Mouse (Mus musculus) CH12.LX (cell line): ENCODE measurements around the gene Cib1. TPM values are rescaled to one million over a fixed set of nuclear protein-coding genes. Genes with fewer than 3 reads are reported as not detected.

Experiments used
- DNase-seq: peaks from one replicate; pipeline ENCODE4 v3.0.0-alpha.2; 2013; ENCODE audit errors: extremely low read depth
- H3K27ac ChIP-seq: 2 replicates; pipeline ENCODE4 v1.5.1; 2012; ENCODE audit warnings: low read depth, mild to moderate bottlenecking, control low read depth, moderate library complexity; ENCODE audit not compliant: insufficient read depth
- H3K27me3 ChIP-seq: replicated peaks from 2 replicates; pipeline ENCODE3; 2012; ENCODE audit warnings: inconsistent platforms
- H3K36me3 ChIP-seq, 2 experiments: replicated peaks in 1 of 2; 2 replicates each; pipeline versions ENCODE3 to v1.6.1; 2012; ENCODE audit warnings: inconsistent platforms in 1 of 2, low read length in 1 of 2, mild to moderate bottlenecking in 1 of 2, mixed read lengths in 1 of 2, moderate library complexity in 1 of 2; ENCODE audit not compliant: control insufficient read depth in 1 of 2, insufficient read depth in 1 of 2
- H3K4me1 ChIP-seq, 2 experiments: 2 replicates each; pipeline ENCODE4 v1.6.1; 2012; ENCODE audit warnings: inconsistent platforms in 1 of 2, moderate library complexity in 1 of 2; ENCODE audit not compliant: insufficient read depth in 2 of 2, control insufficient read depth in 1 of 2
- H3K4me2 ChIP-seq: 2 replicates; pipeline ENCODE4 v1.6.1; 2012; ENCODE audit warnings: low read depth, mild to moderate bottlenecking, control low read depth; ENCODE audit not compliant: poor library complexity, insufficient read depth, severe bottlenecking
- H3K4me3 ChIP-seq, 3 experiments: fragments of 150-350 bp in 1 of 3; sonication (generic) in 1 of 3; replicated peaks in 1 of 3; 2 replicates each; pipeline versions ENCODE3 to v1.5.1; 2011 to 2012; ENCODE audit warnings: low read depth in 2 of 3, low read length in 2 of 3, mild to moderate bottlenecking in 2 of 3, moderate library complexity in 2 of 3, control low read depth in 1 of 3, improper control_type of control experiment in 1 of 3, inconsistent platforms in 1 of 3, mixed read lengths in 1 of 3; ENCODE audit not compliant: poor library complexity in 1 of 3
- H3K79me2 ChIP-seq: replicated peaks from 2 replicates; pipeline ENCODE4 v1.6.1; 2012; ENCODE audit warnings: mild to moderate bottlenecking, moderate library complexity; ENCODE audit not compliant: control insufficient read depth, poor library complexity, insufficient read depth, severe bottlenecking; ENCODE audit errors: extremely low read depth
- H3K9ac ChIP-seq: 2 replicates; pipeline ENCODE4 v1.6.1; 2012; ENCODE audit warnings: low read depth, mild to moderate bottlenecking, control low read depth, moderate library complexity; ENCODE audit not compliant: insufficient read depth
- H3K9me3 ChIP-seq: replicated peaks from 2 replicates; pipeline ENCODE3; 2012; ENCODE audit warnings: low read length, inconsistent platforms, mixed read lengths
- BHLHE40 ChIP-seq: IDR thresholded peaks from 2 replicates; pipeline ENCODE4 v1.6.1; 2011; ENCODE audit warnings: mild to moderate bottlenecking, low read depth, low read length, improper control_type of control experiment
- CHD1 ChIP-seq: IDR thresholded peaks from 2 replicates; pipeline ENCODE4 v1.6.1; 2012; ENCODE audit warnings: low read depth, low read length, improper control_type of control experiment, inconsistent platforms
- CTCF ChIP-seq, 2 experiments: IDR thresholded peaks in 1 of 2; conservative IDR thresholded peaks in 1 of 2; 2 replicates each; pipeline ENCODE4 v1.5.1; 2011 to 2012; ENCODE audit warnings: low read depth in 2 of 2, low read length in 2 of 2, improper control_type of control experiment in 1 of 2, inconsistent platforms in 1 of 2, mild to moderate bottlenecking in 1 of 2, moderate library complexity in 1 of 2
- E2F4 ChIP-seq: IDR thresholded peaks from 2 replicates; pipeline ENCODE4 v1.6.1; 2011; ENCODE audit warnings: low read depth, low read length, improper control_type of control experiment; ENCODE audit not compliant: insufficient replicate concordance
- ELF1 ChIP-seq: IDR thresholded peaks from 2 replicates; pipeline ENCODE4 v1.6.1; 2014; ENCODE audit warnings: low read depth, mild to moderate bottlenecking, inconsistent platforms, low read length, improper control_type of control experiment
- EP300 ChIP-seq: IDR thresholded peaks from 2 replicates; pipeline ENCODE4 v1.6.1; 2011; ENCODE audit warnings: low read length, improper control_type of control experiment
- ETS1 ChIP-seq: conservative IDR thresholded peaks from 2 replicates; pipeline ENCODE4 v1.6.1; 2012; ENCODE audit warnings: low read depth, mild to moderate bottlenecking, inconsistent platforms, low read length, improper control_type of control experiment, moderate library complexity
- GABPA ChIP-seq: IDR thresholded peaks from 2 replicates; pipeline ENCODE4 v1.6.1; 2012; ENCODE audit warnings: low read depth, low read length, improper control_type of control experiment, inconsistent platforms; ENCODE audit not compliant: insufficient replicate concordance
- IRF4 ChIP-seq: IDR thresholded peaks from 2 replicates; pipeline ENCODE4 v1.6.1; 2014; ENCODE audit warnings: low read depth, mild to moderate bottlenecking, inconsistent platforms, low read length, improper control_type of control experiment
- JUN ChIP-seq: IDR thresholded peaks from 2 replicates; pipeline ENCODE4 v1.6.1; 2011; ENCODE audit warnings: low read depth, mild to moderate bottlenecking, low read length, improper control_type of control experiment, moderate library complexity; ENCODE audit not compliant: insufficient read depth
- JUND ChIP-seq: conservative IDR thresholded peaks from 2 replicates; pipeline ENCODE4 v1.6.1; 2011; ENCODE audit warnings: low read depth, low read length, improper control_type of control experiment
- MAFK ChIP-seq: IDR thresholded peaks from 2 replicates; pipeline ENCODE4 v1.6.1; 2011; ENCODE audit warnings: low read length, improper control_type of control experiment; ENCODE audit not compliant: insufficient replicate concordance
- MAX ChIP-seq: IDR thresholded peaks from 2 replicates; pipeline ENCODE4 v1.6.1; 2011; ENCODE audit warnings: low read length, improper control_type of control experiment
- MAZ ChIP-seq: IDR thresholded peaks from 2 replicates; pipeline ENCODE4 v1.6.1; 2012; ENCODE audit warnings: low read depth, mild to moderate bottlenecking, inconsistent platforms, low read length, improper control_type of control experiment, moderate library complexity
- MEF2A ChIP-seq: IDR thresholded peaks from 2 replicates; pipeline ENCODE4 v1.6.1; 2014; ENCODE audit warnings: low read depth, mild to moderate bottlenecking, inconsistent platforms, low read length, improper control_type of control experiment, borderline replicate concordance
- MXI1 ChIP-seq: IDR thresholded peaks from 2 replicates; pipeline ENCODE4 v1.6.1; 2011; ENCODE audit warnings: mild to moderate bottlenecking, low read depth, low read length, improper control_type of control experiment
- MYC ChIP-seq: IDR thresholded peaks from 2 replicates; pipeline ENCODE4 v1.6.1; 2011; ENCODE audit warnings: low read depth, mild to moderate bottlenecking, improper control_type of control experiment, low read length
- NELFE ChIP-seq: IDR thresholded peaks from 2 replicates; pipeline ENCODE4 v1.6.1; 2011; ENCODE audit warnings: low read depth, low read length, improper control_type of control experiment
- NRF1 ChIP-seq: IDR thresholded peaks from 2 replicates; pipeline ENCODE4 v1.6.1; 2014; ENCODE audit warnings: low read depth, mild to moderate bottlenecking, inconsistent platforms, low read length, improper control_type of control experiment, moderate library complexity
- POLR2A ChIP-seq: IDR thresholded peaks from 2 replicates; pipeline ENCODE4 v1.6.1; 2011; ENCODE audit warnings: low read depth, mild to moderate bottlenecking, improper control_type of control experiment, low read length
- RAD21 ChIP-seq: IDR thresholded peaks from 2 replicates; pipeline ENCODE4 v1.6.1; 2011; ENCODE audit warnings: low read depth, mild to moderate bottlenecking, low read length, improper control_type of control experiment, moderate library complexity
- SIN3A ChIP-seq: IDR thresholded peaks from 2 replicates; pipeline ENCODE4 v1.6.1; 2012; ENCODE audit warnings: low read length, improper control_type of control experiment, inconsistent platforms
- SMC3 ChIP-seq: IDR thresholded peaks from 2 replicates; pipeline ENCODE4 v1.6.1; 2011; ENCODE audit warnings: low read depth, low read length, improper control_type of control experiment
- TBP ChIP-seq: conservative IDR thresholded peaks from 2 replicates; pipeline ENCODE4 v1.6.1; 2011; ENCODE audit warnings: low read depth, low read length, improper control_type of control experiment
- TCF12 ChIP-seq: IDR thresholded peaks from 2 replicates; pipeline ENCODE4 v1.6.1; 2014; ENCODE audit warnings: low read depth, mild to moderate bottlenecking, inconsistent platforms, low read length, improper control_type of control experiment
- UBTF ChIP-seq: IDR thresholded peaks from 2 replicates; pipeline ENCODE4 v1.6.1; 2012; ENCODE audit warnings: low read depth, mild to moderate bottlenecking, inconsistent platforms, low read length, improper control_type of control experiment, moderate library complexity
- USF2 ChIP-seq: conservative IDR thresholded peaks from 2 replicates; pipeline ENCODE4 v1.6.1; 2011; ENCODE audit warnings: low read depth, low read length, improper control_type of control experiment
- ZC3H11A ChIP-seq: IDR thresholded peaks from 2 replicates; pipeline ENCODE4 v1.6.1; 2012; ENCODE audit warnings: low read depth, mild to moderate bottlenecking, inconsistent platforms, low read length, improper control_type of control experiment
- ZKSCAN1 ChIP-seq: IDR thresholded peaks from 2 replicates; pipeline ENCODE4 v1.6.1; 2012; ENCODE audit warnings: low read depth, inconsistent platforms, low read length, improper control_type of control experiment, borderline replicate concordance
- ZMIZ1 ChIP-seq: IDR thresholded peaks from 2 replicates; pipeline ENCODE4 v1.6.1; 2012; ENCODE audit warnings: low read depth, mild to moderate bottlenecking, inconsistent platforms, low read length, improper control_type of control experiment
- ZNF384 ChIP-seq: IDR thresholded peaks from 2 replicates; pipeline ENCODE4 v1.6.1; 2012; ENCODE audit warnings: low read depth, low read length, improper control_type of control experiment, inconsistent platforms
- dilution Hi-C: fragments of 300-500 bp; cut with MboI; formaldehyde crosslinking; loops from 2 replicates; pipeline ENCODE4 v1.14.3; 2020; ENCODE audit warnings: low sequenced_read_pairs; ENCODE audit not compliant: extremely low pct_unique_long_range_greater_than_20kb, extremely low pct_ligation_motif_present
- in situ Hi-C: fragments of 300-500 bp; cut with MboI; formaldehyde crosslinking; loops from 3 replicates; pipeline ENCODE4 v1.14.3; 2019; ENCODE audit warnings: low sequenced_read_pairs, low pct_ligation_motif_present, low pct_unique_long_range_greater_than_20kb, mixed read lengths
- polyA plus RNA-seq: library from polyadenylated mRNA; unstranded; fragments of >175 nt; gene quantifications from 2 replicates; pipeline ENCODE4 v1.2.1, GENCODE M21; 2012; ENCODE audit warnings: low read depth; ENCODE audit not compliant: insufficient read length
- total RNA-seq, 2 experiments: library from RNA; depleted of rRNA; stranded (reverse); fragments of 300-350 nt in 1 of 2; fragments of >200 nt in 1 of 2; gene quantifications; 2 replicates each; pipeline ENCODE4 v1.2.3; 2012 to 2014

Gene Cib1
- total and polyA plus RNA-seq, 3 experiments = 29.1 to 73.1 (median 48.1) TPM

DNA sequence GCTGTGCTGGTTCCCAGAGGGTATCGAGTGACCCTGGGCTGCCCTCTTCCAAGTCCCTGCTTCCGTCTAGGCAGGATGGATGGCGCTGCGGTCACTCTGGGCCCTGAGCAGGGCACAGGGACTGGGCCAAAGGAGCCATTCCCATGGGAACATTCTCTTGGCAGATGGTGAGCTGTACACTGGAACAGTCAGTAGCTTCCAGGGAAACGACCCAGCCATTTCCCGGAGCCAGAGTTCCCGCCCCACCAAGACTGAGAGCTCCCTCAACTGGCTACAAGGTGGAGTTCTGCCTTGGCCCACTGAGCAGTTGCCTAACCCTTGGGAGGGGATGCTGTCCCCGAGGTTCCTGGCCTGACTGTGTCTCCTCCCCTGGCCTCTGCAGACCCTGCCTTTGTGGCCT lies 16.0 kb downstream of the Cib1 start:
- peaks cover 64 to 68% of the 10 kb centered on the region in 2 experiments for H3K36me3 ChIP-seq
- peaks cover 25 to 41% of the 10 kb centered on the region in 2 experiments for H3K4me1 ChIP-seq
- in situ Hi-C loops (no loop called here), dilution Hi-C loops (no loop called here)
- H3K27me3 ChIP-seq = no peaks in the 10 kb centered on the region
- no peak overlapping the region for H3K27ac ChIP-seq
- no peak for DNase-seq
- peaks cover 11% of the 10 kb centered on the region for H3K79me2 ChIP-seq
- H3K4me2 ChIP-seq = no peak overlapping the region
- no peak overlapping the region for H3K4me3 ChIP-seq
- no peak overlapping the region for H3K9ac ChIP-seq
- no peak for TF ChIP-seq RAD21
- TF ChIP-seq JUND = no peak
- TF ChIP-seq NRF1 = no peak
- no peak for TF ChIP-seq CTCF (conservative IDR thresholded peaks at IDR 0.05 in 1 of 2, IDR thresholded peaks at IDR 0.05 in 1 of 2; ENCODE audit: low read depth in 2 of 2, low read length in 2 of 2)
- TF ChIP-seq MEF2A = no peak
- no peak for TF ChIP-seq GABPA
- TF ChIP-seq JUN = no peak
- no peak for TF ChIP-seq BHLHE40
- TF ChIP-seq POLR2A = no peak
- no peak for TF ChIP-seq UBTF
- no peak for TF ChIP-seq IRF4
- TF ChIP-seq TCF12 = no peak
- no peak for TF ChIP-seq MAZ
- TF ChIP-seq ZC3H11A = no peak
- no peak for TF ChIP-seq CHD1
- no peak for TF ChIP-seq MXI1
- TF ChIP-seq EP300 = no peak
- no peak for TF ChIP-seq ZMIZ1
- no peaks in the 10 kb centered on the region for H3K9me3 ChIP-seq

GRCm38 (mm10) chr7:80215398-80215797 lies 17.2 kb downstream of the Cib1 start:
- dilution Hi-C loops = no loop called here
- no peak overlapping the region for H3K4me3 ChIP-seq
- H3K9me3 ChIP-seq = no peaks in the 10 kb centered on the region
- no peaks in the 10 kb centered on the region for H3K27me3 ChIP-seq
- peaks cover 53 to 56% of the 10 kb centered on the region in 2 experiments for H3K36me3 ChIP-seq
- H3K79me2 ChIP-seq = peaks cover 14% of the 10 kb centered on the region
- no peak overlapping the region for H3K9ac ChIP-seq
- H3K4me2 ChIP-seq = no peak overlapping the region
- peaks cover 33 to 53% of the 10 kb centered on the region in 2 experiments for H3K4me1 ChIP-seq
- in situ Hi-C loops = no loop called here
- peak; percentile 81 for DNase-seq
- no peak overlapping the region for H3K27ac ChIP-seq
- TF ChIP-seq SMC3 (peak; percentile 97), MAFK (no peak), UBTF (no peak), MEF2A (0 out of 2 replicates have a peak, but pooled peaks have one; percentile 20), BHLHE40 (peak; percentile 49; the same call in 1 of the 2 replicates), CTCF (conservative IDR thresholded peaks at IDR 0.05 in 1 of 2, IDR thresholded peaks at IDR 0.05 in 1 of 2; ENCODE audit: low read depth in 2 of 2, low read length in 2 of 2) (peak; percentile 55 to 87), SIN3A (peak; percentile 58; the same call in 1 of the 2 replicates), ZKSCAN1 (no peak), TBP (no peak), E2F4 (no peak), MAZ (peak; percentile 72; the same call in 1 of the 2 replicates), ZC3H11A (peak; percentile 68), ELF1 (no peak), MXI1 (no peak; the same call in 1 of the 2 replicates), IRF4 (peak; percentile 38; the same call in 1 of the 2 replicates), USF2 (no peak), NELFE (peak; percentile 51; the same call in 1 of the 2 replicates), ZNF384 (peak; percentile 27; the same call in 1 of the 2 replicates), RAD21 (peak; percentile 83), TCF12 (peak; percentile 35; the same call in 1 of the 2 replicates), MYC (0 out of 2 replicates have a peak, but pooled peaks have one; percentile 40), POLR2A (no peak), ZMIZ1 (no peak), MAX (0 out of 2 replicates have a peak, but pooled peaks have one; percentile 38), ETS1 (no peak)
